Mouse (Mus musculus) spleen, adult 2 months (tissue): ENCODE measurements around the gene Cdca5.

Source experiments
- CTCF ChIP-seq: fragments of 200-500 bp; IDR thresholded peaks from 2 replicates; pipeline ENCODE4 v1.5.1; 2011; ENCODE audit warnings: mild to moderate bottlenecking, inconsistent platforms; ENCODE audit not compliant: insufficient read depth, insufficient read length, insufficient replicate concordance; ENCODE audit errors: extremely low read depth
- POLR2A ChIP-seq: fragments of 200-500 bp; IDR thresholded peaks from 2 replicates; pipeline ENCODE4 v1.6.1; 2011; ENCODE audit warnings: low read depth, low read length, inconsistent platforms

DNA sequence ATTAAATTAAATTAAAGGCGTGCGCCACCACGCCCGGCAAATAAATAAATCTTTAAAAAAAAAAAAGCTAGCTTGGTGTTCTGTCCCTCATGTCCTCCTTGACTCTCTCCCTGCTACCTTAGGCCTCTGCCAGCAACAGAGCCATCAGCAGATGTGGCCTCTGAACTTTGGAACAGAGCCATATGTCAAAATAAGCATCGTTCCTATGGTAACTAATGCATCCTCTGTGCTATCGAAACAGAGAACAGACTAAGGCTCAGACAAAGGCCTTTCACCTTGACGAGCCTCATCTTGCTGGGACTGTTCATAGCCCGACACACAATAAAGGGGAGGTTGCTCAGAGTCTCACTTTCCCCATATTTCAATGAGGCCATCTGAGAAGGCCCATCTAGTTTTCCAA is 38.5 kb downstream of the Cdca5 start:
- TF ChIP-seq CTCF = no peak
- no peak for TF ChIP-seq POLR2A
